ENCODE assay signal across 17 mouse cellular contexts in the genomic region with DNA sequence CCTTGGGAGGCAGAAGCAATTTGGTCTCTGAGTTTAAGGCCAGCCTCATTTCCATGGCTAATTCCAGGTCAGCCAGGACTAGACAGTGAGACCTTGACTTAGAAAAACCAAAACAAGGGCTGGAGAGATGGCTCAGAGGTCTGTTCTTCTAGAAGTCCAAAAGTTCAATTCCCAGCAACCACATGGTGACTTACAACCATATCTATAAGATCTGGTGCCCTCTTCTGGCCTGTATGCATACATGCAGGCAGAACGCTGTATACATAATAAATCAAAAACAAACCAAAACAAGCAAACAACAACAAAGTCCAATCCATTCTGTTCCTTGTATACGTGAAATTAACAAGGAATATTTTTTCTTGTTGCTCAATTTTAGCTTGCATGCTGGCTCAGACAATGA. TPM values are rescaled to one million over a fixed set of nuclear protein-coding genes. Genes with fewer than 3 reads are reported as not detected.
DNase-seq lines count a peak whose midpoint lies in the region; ATAC-seq and TF ChIP-seq lines count a peak whose summit lies in the region.
"Had no signal": no experiment of that assay in that cellular context is flagged by ENCODE, and none has a peak within 500 bp of the region (broad histone marks: within the 10 kb centered on the region; RNA-seq: fewer than 3 reads in every experiment).

No protein-coding gene starts in this region.

- no peak overlapping the region for H3K9ac ChIP-seq in intestine, postnatal 0 days (ENCODE audit: low read depth, low read length)
- H3K9ac ChIP-seq in intestine, embryonic 15.5 days: no peak overlapping the region
- H3K9ac ChIP-seq in midbrain, postnatal 0 days (replicated peaks; ENCODE audit: low read length, poor library complexity, severe bottlenecking): no peak overlapping the region
- no peak overlapping the region for H3K9ac ChIP-seq in midbrain, embryonic 13.5 days (replicated peaks)
- no peak overlapping the region for H3K9ac ChIP-seq in stomach, postnatal 0 days (ENCODE audit: low read length)
- H3K9ac ChIP-seq: hindbrain, embryonic 12.5 days; midbrain, embryonic 12.5 days; stomach, embryonic 15.5 days had no signal

- DNase-seq in midbrain, postnatal 0 days (ENCODE audit: low spot score): no peak
- no peak for DNase-seq in stomach, postnatal 0 days (ENCODE audit: low spot score)
- DNase-seq in gastrocnemius, postnatal 4 days (ENCODE audit: low spot score in 2 of 2): no peak
- no peak for DNase-seq in layer of hippocampus, adult 18-20 months (ENCODE audit: low spot score in 2 of 2)
- DNase-seq: adrenal gland, adult 2 months; kidney, postnatal 4 days; right cerebral cortex, postnatal 25 days had no signal

- no peak overlapping the region for H3K27ac ChIP-seq in intestine, postnatal 0 days (ENCODE audit: low read depth, low read length)
- no peak overlapping the region for H3K27ac ChIP-seq in intestine, embryonic 15.5 days
- H3K27ac ChIP-seq in midbrain, postnatal 0 days (ENCODE audit: low read depth, low read length): no peak overlapping the region
- no peak overlapping the region for H3K27ac ChIP-seq in midbrain, embryonic 13.5 days
- no peak overlapping the region for H3K27ac ChIP-seq in stomach, postnatal 0 days (replicated peaks)
- H3K27ac ChIP-seq: heart, embryonic 10.5 days; hindbrain, embryonic 12.5 days; midbrain, embryonic 12.5 days; stomach, embryonic 15.5 days had no signal

- H3K4me1 ChIP-seq in intestine, postnatal 0 days (replicated peaks; ENCODE audit: control insufficient read depth, insufficient read depth, low read length): no peaks in the 10 kb centered on the region
- no peaks in the 10 kb centered on the region for H3K4me1 ChIP-seq in intestine, embryonic 15.5 days (replicated peaks)
- H3K4me1 ChIP-seq in midbrain, postnatal 0 days (ENCODE audit: insufficient read depth, low read length): no peaks in the 10 kb centered on the region
- H3K4me1 ChIP-seq in midbrain, embryonic 13.5 days (replicated peaks): no peaks in the 10 kb centered on the region
- H3K4me1 ChIP-seq in stomach, postnatal 0 days (replicated peaks; ENCODE audit: control insufficient read depth, insufficient read depth): no peaks in the 10 kb centered on the region
- H3K4me1 ChIP-seq: heart, embryonic 10.5 days; hindbrain, embryonic 12.5 days; midbrain, embryonic 12.5 days; stomach, embryonic 15.5 days had no signal

- no peak overlapping the region for H3K4me2 ChIP-seq in intestine, postnatal 0 days (replicated peaks; ENCODE audit: low read depth)
- no peak overlapping the region for H3K4me2 ChIP-seq in intestine, embryonic 15.5 days (replicated peaks)
- H3K4me2 ChIP-seq in midbrain, postnatal 0 days (ENCODE audit: low read depth, low read length, poor library complexity, severe bottlenecking): no peak overlapping the region
- H3K4me2 ChIP-seq in midbrain, embryonic 13.5 days (replicated peaks): no peak overlapping the region
- H3K4me2 ChIP-seq in stomach, postnatal 0 days (replicated peaks; ENCODE audit: low read depth): no peak overlapping the region
- H3K4me2 ChIP-seq: hindbrain, embryonic 12.5 days; midbrain, embryonic 12.5 days; stomach, embryonic 15.5 days had no signal

- 88% methylated on average over 2 of the region's 2 CpGs for WGBS in intestine, postnatal 0 days
- 87% methylated on average over 2 of the region's 2 CpGs for WGBS in intestine, embryonic 15.5 days
- WGBS in midbrain, postnatal 0 days: 95% methylated on average over 2 of the region's 2 CpGs
- 93% methylated on average over 2 of the region's 2 CpGs for WGBS in midbrain, embryonic 13.5 days
- WGBS in stomach, postnatal 0 days: 94% methylated on average over 2 of the region's 2 CpGs

- no peak for TF ChIP-seq EP300 in stomach, postnatal 0 days (optimal IDR thresholded peaks at IDR 0.05)

- peaks cover 3% of the 10 kb centered on the region for H3K36me3 ChIP-seq in intestine, postnatal 0 days (ENCODE audit: control insufficient read depth, insufficient read depth)
- peaks cover 13% of the 10 kb centered on the region; the same call in 1 of the 2 replicates for H3K36me3 ChIP-seq in intestine, embryonic 15.5 days
- H3K36me3 ChIP-seq in midbrain, postnatal 0 days (ENCODE audit: insufficient read depth, low read length): no peaks in the 10 kb centered on the region
- H3K36me3 ChIP-seq in midbrain, embryonic 13.5 days: peaks cover 23% of the 10 kb centered on the region; the same call in 1 of the 2 replicates
- 0 out of 2 replicates have a peak, but pooled peaks cover 5% of the 10 kb centered on the region for H3K36me3 ChIP-seq in stomach, postnatal 0 days (ENCODE audit: control insufficient read depth, insufficient read depth, low read length)

- no peak overlapping the region for H3K4me3 ChIP-seq in intestine, postnatal 0 days (ENCODE audit: low read depth, low read length)
- no peak overlapping the region for H3K4me3 ChIP-seq in intestine, embryonic 15.5 days (replicated peaks)
- no peak overlapping the region for H3K4me3 ChIP-seq in midbrain, postnatal 0 days (ENCODE audit: low read depth, low read length)
- H3K4me3 ChIP-seq in midbrain, embryonic 13.5 days (replicated peaks): no peak overlapping the region
- no peak overlapping the region for H3K4me3 ChIP-seq in stomach, postnatal 0 days (ENCODE audit: low read depth, low read length)
- H3K4me3 ChIP-seq: erythroblast, embryonic 14.5 days; heart, embryonic 10.5 days; hindbrain, embryonic 12.5 days; midbrain, embryonic 12.5 days; stomach, embryonic 15.5 days had no signal

- no peak for ATAC-seq in intestine, postnatal 0 days
- ATAC-seq in intestine, embryonic 15.5 days: no peak
- ATAC-seq in midbrain, postnatal 0 days (ENCODE audit: low FRiP score): no peak
- no peak for ATAC-seq in midbrain, embryonic 13.5 days
- ATAC-seq in activated CD4-positive, CD25-positive, alpha-beta regulatory T cell, adult 4 months: peak; percentile 79
- no peak for ATAC-seq in stomach, postnatal 0 days (ENCODE audit: low FRiP score, low TSS enrichment)

- no peaks in the 10 kb centered on the region for H3K9me3 ChIP-seq in intestine, postnatal 0 days (ENCODE audit: control insufficient read depth)
- no peaks in the 10 kb centered on the region for H3K9me3 ChIP-seq in intestine, embryonic 15.5 days
- no peaks in the 10 kb centered on the region for H3K9me3 ChIP-seq in midbrain, postnatal 0 days (ENCODE audit: low read length)
- no peaks in the 10 kb centered on the region for H3K9me3 ChIP-seq in midbrain, embryonic 13.5 days
- H3K9me3 ChIP-seq in stomach, postnatal 0 days (ENCODE audit: control insufficient read depth, low read length): no peaks in the 10 kb centered on the region
- H3K9me3 ChIP-seq: heart, embryonic 10.5 days; hindbrain, embryonic 12.5 days; midbrain, embryonic 12.5 days; stomach, embryonic 15.5 days had no signal

- no peaks in the 10 kb centered on the region for H3K27me3 ChIP-seq in intestine, postnatal 0 days (replicated peaks; ENCODE audit: control insufficient read depth, insufficient read depth, low read length)
- no peaks in the 10 kb centered on the region for H3K27me3 ChIP-seq in intestine, embryonic 15.5 days (replicated peaks)
- no peaks in the 10 kb centered on the region for H3K27me3 ChIP-seq in midbrain, postnatal 0 days (ENCODE audit: insufficient read depth, low read length)
- H3K27me3 ChIP-seq in midbrain, embryonic 13.5 days: no peaks in the 10 kb centered on the region
- H3K27me3 ChIP-seq in stomach, postnatal 0 days (ENCODE audit: control insufficient read depth, insufficient read depth, low read length): no peaks in the 10 kb centered on the region
- H3K27me3 ChIP-seq: hindbrain, embryonic 12.5 days; midbrain, embryonic 12.5 days; stomach, embryonic 15.5 days had no signal

- peak; percentile 64 for TF ChIP-seq CTCF in intestine, postnatal 0 days (IDR thresholded peaks at IDR 0.05; ENCODE audit: low read depth)
- TF ChIP-seq CTCF in midbrain, postnatal 0 days (IDR thresholded peaks at IDR 0.05): peak; percentile 49
- peak; percentile 55 for TF ChIP-seq CTCF in stomach, postnatal 0 days (IDR thresholded peaks at IDR 0.05; ENCODE audit: low read depth)

RNA-seq across cellular contexts. Expression of a gene that starts 24.8 kb away (rescaled TPM):
- polyA plus RNA-seq in intestine, postnatal 0 days (2015; fragmentation: Nextera tagmentation; extraction: Ambion mirVana): not detected in 2 replicates
- 0.19 TPM in 1 of 2 replicates, not detected in the other for polyA plus RNA-seq in intestine, embryonic 15.5 days (2015; fragmentation: Nextera tagmentation; extraction: Ambion mirVana)
- total RNA-seq in midbrain, postnatal 0 days (2014; rRNA removed): 0.99 and 2.3 TPM in 2 replicates
- 0.21 and 0.51 TPM in 2 replicates for polyA plus RNA-seq in midbrain, postnatal 0 days (2015; fragmentation: Nextera tagmentation; extraction: Ambion mirVana)
- 58.3 and 67.5 TPM in 2 replicates for polyA plus RNA-seq in midbrain, embryonic 13.5 days (2015; fragmentation: Nextera tagmentation; extraction: Ambion mirVana)
- not detected for polyA plus RNA-seq in activated CD4-positive, CD25-positive, alpha-beta regulatory T cell, adult 4 months (2017; shearing (Covaris generic))
- polyA plus RNA-seq in stomach, postnatal 0 days (2015; fragmentation: Nextera tagmentation; extraction: Ambion mirVana): not detected in 2 replicates
- total RNA-seq in gastrocnemius, postnatal 4 days (2021): not detected
- 1 to 10 TPM in 1 of 2 experiments, under 1 TPM in 1; 0.71 to 1.5 TPM for total RNA-seq in layer of hippocampus, adult 18-20 months (2021)
- total RNA-seq: adrenal gland, adult 2 months had no signal
- polyA plus RNA-seq: adrenal gland, adult 2 months; erythroblast, embryonic 14.5 days; lung, embryonic 16.5 days had no signal

RNA-seq across cellular contexts. Expression of a gene that starts 54.8 kb away (rescaled TPM):
- polyA plus RNA-seq in intestine, postnatal 0 days (2015; fragmentation: Nextera tagmentation; extraction: Ambion mirVana): 1.1 TPM in 2 replicates
- polyA plus RNA-seq in intestine, embryonic 15.5 days (2015; fragmentation: Nextera tagmentation; extraction: Ambion mirVana): 5.2 and 5.4 TPM in 2 replicates
- total RNA-seq in midbrain, postnatal 0 days (2014; rRNA removed): 2.0 and 3.3 TPM in 2 replicates
- 1.3 and 1.9 TPM in 2 replicates for polyA plus RNA-seq in midbrain, postnatal 0 days (2015; fragmentation: Nextera tagmentation; extraction: Ambion mirVana)
- polyA plus RNA-seq in midbrain, embryonic 13.5 days (2015; fragmentation: Nextera tagmentation; extraction: Ambion mirVana): 6.3 and 7.0 TPM in 2 replicates
- polyA plus RNA-seq in activated CD4-positive, CD25-positive, alpha-beta regulatory T cell, adult 4 months (2017; shearing (Covaris generic)): 1 to 10 TPM; 3.8 to 4.8 TPM
- 1.1 and 1.4 TPM in 2 replicates for polyA plus RNA-seq in stomach, postnatal 0 days (2015; fragmentation: Nextera tagmentation; extraction: Ambion mirVana)
- total RNA-seq in gastrocnemius, postnatal 4 days (2021): 1 to 10 TPM; 6.3 to 8.0 TPM
- 1 to 10 TPM; 1.7 to 2.4 TPM for total RNA-seq in layer of hippocampus, adult 18-20 months (2021)

RNA-seq across cellular contexts. Expression of a gene that starts 55.0 kb away (rescaled TPM):
- 23.6 and 26.2 TPM in 2 replicates for polyA plus RNA-seq in intestine, postnatal 0 days (2015; fragmentation: Nextera tagmentation; extraction: Ambion mirVana)
- polyA plus RNA-seq in intestine, embryonic 15.5 days (2015; fragmentation: Nextera tagmentation; extraction: Ambion mirVana): 48.5 and 53.3 TPM in 2 replicates
- 9.0 and 14.0 TPM in 2 replicates for total RNA-seq in midbrain, postnatal 0 days (2014; rRNA removed)
- polyA plus RNA-seq in midbrain, postnatal 0 days (2015; fragmentation: Nextera tagmentation; extraction: Ambion mirVana): 27.6 and 31.8 TPM in 2 replicates
- polyA plus RNA-seq in midbrain, embryonic 13.5 days (2015; fragmentation: Nextera tagmentation; extraction: Ambion mirVana): 45.0 and 50.4 TPM in 2 replicates
- polyA plus RNA-seq in activated CD4-positive, CD25-positive, alpha-beta regulatory T cell, adult 4 months (2017; shearing (Covaris generic)): 10 to 100 TPM; 63.3 to 82.0 TPM
- polyA plus RNA-seq in stomach, postnatal 0 days (2015; fragmentation: Nextera tagmentation; extraction: Ambion mirVana): 23.2 and 23.3 TPM in 2 replicates
- total RNA-seq in gastrocnemius, postnatal 4 days (2021): 10 to 100 TPM; 26.5 to 27.6 TPM
- total RNA-seq in layer of hippocampus, adult 18-20 months (2021): 10 to 100 TPM; 17.6 to 18.5 TPM
- polyA plus RNA-seq: adrenal gland, adult 2 months had no signal

Comparison
In these comparisons a context has a peak if more than half of its experiments do, and no peak if none do; other contexts are left out.
1. RNA of a gene that starts 24.8 kb away (polyA plus RNA-seq): 58.3 to 67.5 TPM in midbrain, embryonic 13.5 days; 0.21 to 0.51 TPM in midbrain, postnatal 0 days, 0.19 TPM in intestine, embryonic 15.5 days, not detected in intestine, postnatal 0 days, not detected in activated CD4-positive, CD25-positive, alpha-beta regulatory T cell, adult 4 months and not detected in stomach, postnatal 0 days; every median in the first group is over 10 times any median in the second.
2. Peak in every context shown above with its lines, with median percentiles within 50 percentile points of each other: CTCF ChIP-seq.